Mouse (Mus musculus) layer of hippocampus, adult 18-20 months (tissue): Measurements from ENCODE around the gene Uaca. TPM values are rescaled to one million over a fixed set of nuclear protein-coding genes. Genes with fewer than 3 reads are reported as not detected.
A peak's percentile ranks its signal among the peaks of the same experiment; 100 is the strongest.

Experiments used
- DNase-seq, 2 experiments: peaks; one replicate each; pipeline ENCODE4 v3.0.0; 2022; ENCODE audit warnings: low spot score in 2 of 2
- total RNA-seq, 2 experiments: library from RNA; stranded (reverse); gene quantifications; 2 replicates each; pipeline ENCODE4 v1.2.3; 2021

Gene Uaca
- total RNA-seq, 2 experiments from 2014 or later: 5.5 to 6.3 TPM

DNA sequence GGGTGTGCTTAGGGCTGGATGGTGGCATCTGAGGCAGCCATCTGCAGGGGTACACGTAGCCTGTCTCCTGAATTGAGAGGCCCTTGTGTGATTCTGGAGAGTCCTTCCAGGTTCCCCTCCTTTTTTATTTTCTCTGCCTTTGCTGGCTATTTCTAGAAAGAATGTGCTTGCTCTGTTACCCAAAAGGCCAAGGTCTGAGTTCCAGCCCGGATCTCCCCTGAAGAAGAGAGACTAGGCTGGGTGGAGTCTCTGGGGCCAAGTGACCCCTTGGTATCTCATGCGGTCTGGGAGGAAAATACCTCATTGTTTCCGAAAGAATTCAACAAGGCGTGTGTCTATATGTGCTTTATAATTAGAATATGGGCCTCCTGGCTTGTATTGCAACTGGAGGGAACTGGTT lies 41.8 kb downstream of the Uaca start:
- DNase-seq: no peak

- DNase-seq: no peak
These were observed 42.7 kb downstream of the Uaca start for GRCm38 (mm10) chr9:60837078-60837448.

GRCm38 (mm10) chr9:60837449-60838141 lies 43.3 kb downstream of the Uaca start:
- DNase-seq: no peak

DNA sequence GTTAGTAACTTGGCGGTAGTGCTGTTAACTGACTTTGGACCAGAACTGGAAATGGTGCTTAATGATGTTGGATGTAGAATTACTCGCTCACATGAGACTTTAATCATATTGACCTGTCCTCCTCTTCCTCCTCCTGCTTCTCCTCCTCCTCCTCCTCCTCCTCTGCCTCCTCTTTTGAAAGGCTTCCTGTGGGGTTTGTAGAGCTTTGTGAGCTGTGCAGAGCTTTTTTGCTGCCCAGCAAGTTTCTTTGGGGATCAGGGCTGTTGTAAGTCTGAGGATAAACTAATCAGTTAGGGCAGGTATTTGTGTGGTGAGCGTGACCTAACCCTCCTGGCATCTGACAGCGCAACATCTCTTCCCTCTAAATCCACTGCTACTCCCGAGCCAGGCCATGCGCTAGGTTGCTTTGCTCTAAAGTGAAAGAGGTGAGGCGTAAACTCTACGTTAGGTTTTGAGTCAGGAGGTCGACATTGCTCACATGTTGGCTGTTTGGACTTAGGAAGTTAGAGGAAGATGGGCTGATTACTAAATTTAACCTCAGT lies 44.1 kb downstream of the Uaca start:
- no peak for DNase-seq

GRCm38 (mm10) chr9:60841393-60841792 lies 47.1 kb downstream of the Uaca start:
- no peak for DNase-seq

DNA sequence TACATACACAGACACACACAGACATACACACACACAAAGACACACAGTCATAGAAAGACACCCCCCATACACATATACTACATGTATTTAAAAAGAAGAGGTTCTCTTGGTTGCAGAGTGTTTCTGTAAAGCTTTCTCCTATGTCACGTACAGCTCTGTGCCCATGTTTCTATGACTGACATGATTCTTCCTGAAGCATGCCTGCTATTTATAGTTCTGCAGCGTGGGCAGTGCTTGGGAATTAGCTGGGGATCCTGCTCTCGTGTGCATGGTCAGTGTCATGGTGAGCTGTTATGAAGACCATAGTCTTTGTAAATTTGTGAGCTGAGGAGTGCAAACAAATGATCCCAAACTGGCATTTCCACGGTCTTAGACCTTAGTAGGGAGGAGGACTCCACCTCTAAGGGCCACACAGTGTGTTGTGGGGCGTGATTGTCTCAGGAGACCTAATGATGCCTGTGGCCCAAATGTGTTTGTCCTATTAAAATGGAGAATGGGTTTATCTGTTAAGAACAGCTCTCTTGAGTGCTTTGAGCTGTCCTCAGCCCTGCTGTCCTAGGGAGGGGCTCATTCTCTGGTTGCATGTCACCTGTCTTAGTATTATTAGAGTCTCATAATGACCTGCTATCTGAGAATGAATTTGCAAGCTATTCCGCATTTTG lies 49.2 kb downstream of the Uaca start:
- no peak for DNase-seq

- no peak for DNase-seq
These were observed 54.4 kb downstream of the Uaca start for GRCm38 (mm10) chr9:60848730-60849129.

- no peak for DNase-seq
These were observed 55.6 kb downstream of the Uaca start for GRCm38 (mm10) chr9:60849986-60850385.

DNA sequence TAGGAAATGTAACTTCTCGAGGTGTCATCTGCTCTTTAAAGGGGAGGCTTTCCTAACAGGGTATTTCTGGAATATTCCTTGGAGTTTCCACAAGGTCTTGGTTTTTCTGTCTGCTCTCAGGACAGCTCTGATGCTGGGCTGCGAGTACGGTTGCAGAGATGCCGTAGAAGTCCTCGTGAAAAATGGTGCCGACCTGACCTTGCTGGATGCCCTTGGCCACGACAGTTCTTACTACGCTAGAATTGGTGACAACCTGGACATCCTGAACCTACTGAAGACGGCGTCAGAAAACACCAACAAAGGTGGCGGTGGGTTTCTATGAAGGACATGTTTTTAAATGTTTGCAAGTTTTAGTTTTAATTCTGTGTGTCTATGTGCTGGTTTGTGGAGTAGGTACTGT lies 59.9 kb downstream of the Uaca start:
- no peak for DNase-seq

DNA sequence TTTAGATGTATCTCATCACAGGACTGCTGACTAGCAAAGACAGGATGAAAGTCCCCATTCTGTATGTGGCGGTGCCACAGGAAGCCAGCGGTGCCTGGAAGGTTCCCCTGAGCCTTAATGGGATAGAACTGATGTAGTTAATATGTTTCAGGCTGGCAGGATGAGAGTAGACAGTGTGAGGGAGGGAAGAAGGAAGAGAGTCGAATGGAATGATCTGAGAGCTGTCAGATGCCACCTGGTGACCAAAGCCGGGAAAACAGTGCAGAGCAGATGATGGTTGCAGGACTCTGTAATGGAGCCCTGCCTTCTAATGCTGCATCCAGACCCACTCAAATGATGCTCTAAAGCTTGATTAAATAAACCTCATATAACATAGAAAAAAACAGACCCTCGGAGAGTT lies 63.5 kb downstream of the Uaca start:
- DNase-seq: peak; percentile 60 to 90

GRCm38 (mm10) chr9:60858306-60858960 lies 64.1 kb downstream of the Uaca start:
- peak in 1 of 2 experiments; percentile 66 for DNase-seq

DNA sequence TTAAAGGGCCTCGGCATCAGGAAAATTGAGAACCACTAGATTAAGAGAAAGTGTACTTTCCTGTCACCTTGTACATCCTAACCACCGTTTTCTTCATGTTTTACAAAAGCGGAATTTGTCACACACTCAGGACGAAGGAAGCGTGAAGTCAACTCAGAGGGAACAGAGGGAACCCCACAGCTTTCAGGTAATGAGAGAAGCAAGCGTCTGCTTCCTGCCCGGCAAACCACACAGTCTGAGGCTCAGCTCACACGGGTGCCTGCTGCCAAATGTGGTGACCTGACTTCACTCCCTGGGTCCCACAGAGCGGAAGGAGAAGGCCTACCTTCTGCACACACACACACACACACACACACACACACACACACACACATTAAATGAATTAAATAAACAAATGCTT lies 64.7 kb downstream of the Uaca start:
- DNase-seq: no peak

GRCm38 (mm10) chr9:60861030-60861429 lies 66.7 kb downstream of the Uaca start:
- DNase-seq: no peak

- no peak for DNase-seq
These were observed 70.3 kb downstream of the Uaca start for GRCm38 (mm10) chr9:60864664-60865063.

DNA sequence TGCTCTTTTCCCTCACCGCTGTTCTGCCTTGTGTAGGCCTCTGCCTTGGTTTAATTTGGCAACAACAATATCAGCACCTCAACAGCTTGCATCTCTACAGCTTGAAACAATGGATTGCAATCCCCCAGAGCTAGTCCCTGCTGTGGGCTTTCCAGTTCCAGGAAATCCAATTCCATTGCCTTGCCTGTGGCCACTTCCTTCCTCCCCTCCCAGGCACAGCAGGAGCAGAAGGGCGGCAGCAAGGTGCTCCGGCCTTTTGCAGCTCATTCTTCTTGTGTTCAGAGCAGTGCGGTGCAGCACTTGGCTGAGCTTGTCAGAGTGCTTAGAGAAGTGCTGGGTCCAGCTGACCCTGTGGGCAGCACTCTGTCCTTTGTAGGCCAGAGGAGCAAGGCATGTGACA lies 71.5 kb downstream of the Uaca start:
- no peak for DNase-seq

DNA sequence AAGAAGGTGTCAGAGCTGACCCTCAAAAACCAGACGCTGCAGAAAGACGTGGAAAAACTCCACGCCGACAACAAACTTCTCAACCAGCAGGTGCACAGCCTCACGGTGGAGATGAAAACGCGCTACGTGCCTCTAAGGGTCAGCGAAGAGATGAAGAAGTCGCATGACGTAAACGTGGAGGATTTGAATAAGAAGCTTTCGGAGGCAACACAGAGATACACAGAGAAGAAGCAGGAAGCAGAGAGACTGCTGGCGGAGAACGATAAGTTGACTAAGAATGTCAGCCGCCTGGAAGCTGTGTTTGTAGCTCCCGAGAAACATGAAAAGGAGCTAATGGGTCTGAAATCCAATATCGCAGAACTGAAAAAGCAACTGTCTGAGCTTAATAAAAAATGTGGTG lies 76.1 kb downstream of the Uaca start:
- DNase-seq: no peak

GRCm38 (mm10) chr9:60870919-60871503 lies 76.7 kb downstream of the Uaca start:
- no peak for DNase-seq

DNA sequence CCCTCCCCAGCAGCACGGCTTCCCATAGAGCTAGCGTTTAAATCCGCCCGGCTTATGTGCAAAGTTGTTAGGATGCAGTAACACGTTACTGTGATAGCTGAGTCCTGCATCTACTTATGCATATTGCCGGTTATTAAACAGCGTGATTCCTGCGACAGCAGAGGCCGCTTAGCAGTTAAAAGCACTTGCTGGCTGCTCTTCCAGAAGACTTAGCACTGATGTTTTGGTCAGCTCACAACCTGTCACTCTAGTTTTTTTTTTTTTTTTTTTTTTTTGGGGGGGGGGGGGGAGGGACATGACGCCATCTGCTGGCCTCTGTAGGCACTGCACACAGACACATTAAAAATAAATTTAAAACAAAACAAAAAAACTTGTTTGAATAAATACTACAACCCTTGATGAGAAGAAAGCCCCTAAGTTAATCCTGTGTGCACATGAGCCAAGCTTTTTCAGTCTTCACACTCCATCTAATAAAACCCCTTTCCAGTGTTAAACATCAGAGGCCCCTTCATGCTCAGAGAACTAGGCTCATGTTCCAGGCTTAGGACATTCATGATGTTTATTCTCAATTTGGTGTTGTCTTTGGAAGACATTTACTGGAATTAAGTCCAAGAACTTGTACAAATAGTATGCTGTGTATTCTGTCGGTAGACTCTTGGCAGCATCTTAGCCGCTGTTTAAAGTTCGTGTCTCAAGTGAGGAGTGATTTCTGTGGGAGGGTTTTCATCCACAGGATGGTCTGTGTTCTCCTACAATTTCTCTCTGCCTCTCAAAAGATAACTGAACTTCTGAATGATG lies 79.1 kb downstream of the Uaca start:
- DNase-seq: no peak

DNA sequence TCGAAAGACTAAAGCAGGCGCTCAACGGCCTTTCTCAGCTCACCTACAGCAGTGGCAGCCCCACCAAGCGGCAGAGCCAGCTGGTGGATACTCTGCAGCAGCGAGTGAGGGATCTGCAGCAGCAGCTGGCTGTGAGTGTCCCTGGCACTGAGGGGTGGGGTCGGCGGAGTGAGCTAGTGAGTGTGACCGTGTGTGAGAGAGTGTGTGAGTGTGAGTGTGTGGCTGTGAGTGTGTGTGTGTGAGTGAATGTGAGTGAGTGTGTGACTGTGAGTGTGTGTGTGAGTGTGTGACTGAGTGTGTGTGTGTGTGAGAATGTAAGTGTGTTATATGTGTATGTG lies 79.7 kb downstream of the Uaca start:
- DNase-seq: no peak

DNA sequence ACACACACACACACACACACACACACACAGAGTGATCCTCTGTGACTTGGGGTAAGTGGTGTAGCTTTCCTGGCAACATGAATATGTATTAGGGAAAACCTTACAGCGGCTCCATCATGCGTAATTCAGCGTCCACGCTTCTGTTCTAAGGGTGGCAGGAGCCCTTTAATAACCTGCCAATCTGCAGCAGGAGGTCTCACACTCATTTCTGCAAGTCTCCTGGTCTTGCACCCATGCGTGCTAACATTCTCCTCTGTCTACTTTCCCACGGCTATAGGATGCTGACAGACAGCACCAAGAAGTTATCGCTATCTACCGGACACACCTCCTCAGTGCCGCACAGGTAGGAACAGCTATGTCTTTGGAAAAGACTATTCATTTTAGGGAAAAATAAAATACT lies 81.7 kb downstream of the Uaca start:
- DNase-seq: no peak

GRCm38 (mm10) chr9:60876531-60876930 lies 82.2 kb downstream of the Uaca start:
- DNase-seq: no peak
